Mouse (Mus musculus) layer of hippocampus, postnatal 14 days (tissue): ENCODE measurements at regions not wholly inside any gene's neighbourhood (a gene's known extent, or its start where the extent isn't known, plus 50 kb on each side); places are given as distances from the start of the nearest gene placed in this dataset.

Experiments used
- DNase-seq, 2 experiments: peaks; one replicate each; pipeline ENCODE4 v3.0.0; 2021 to 2022; ENCODE audit warnings: low spot score in 2 of 2, mixed read lengths in 1 of 2

GRCm38 (mm10) chr9:63043304-63043703, 55.6 kb upstream of the Pias1 start:
- no peak for DNase-seq

DNA sequence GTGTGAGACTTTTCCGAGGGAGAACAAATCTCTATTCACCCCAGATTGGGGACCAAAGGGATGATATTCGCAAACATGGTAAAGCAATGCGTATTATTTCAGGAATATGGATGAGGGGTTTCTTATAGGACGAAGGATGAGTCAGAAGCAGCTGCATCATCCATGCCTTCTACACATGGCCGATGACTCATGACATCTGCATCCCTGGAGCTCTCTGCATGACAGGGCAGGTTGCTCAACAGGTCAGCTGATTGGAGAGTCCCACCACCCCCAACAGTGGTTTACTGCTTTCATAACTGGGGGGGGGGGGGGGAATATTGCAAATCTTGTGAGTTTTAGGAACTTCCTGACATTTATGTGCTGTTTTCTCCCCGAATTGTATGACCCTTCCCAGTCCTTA, 50.3 kb upstream of the Pias1 start:
- DNase-seq, result no peak
